Mouse (Mus musculus): ENCODE measurements around the gene Hsf2bp.
A peak's percentile ranks its signal among the peaks of the same experiment; 100 is the strongest.

The Hsf2bp gene

GRCm38 (mm10) chr17:32028301-32028700 lies 7.8 kb downstream of the Hsf2bp start:
- no peak for DNase-seq

GRCm38 (mm10) chr17:32027666-32028065 lies 8.5 kb downstream of the Hsf2bp start:
- peak; percentile 37 to 38 for DNase-seq

- DNase-seq = peak; percentile 69 to 77
Observed at GRCm38 (mm10) chr17:32025386-32025785, 10.8 kb downstream of the Hsf2bp start.

GRCm38 (mm10) chr17:32024671-32025073 lies 11.5 kb downstream of the Hsf2bp start:
- no peak for DNase-seq

GRCm38 (mm10) chr17:32023088-32023487 lies 13.1 kb downstream of the Hsf2bp start:
- DNase-seq = no peak

- no peak for DNase-seq
Observed at GRCm38 (mm10) chr17:32022551-32022950, 13.6 kb downstream of the Hsf2bp start.

DNA sequence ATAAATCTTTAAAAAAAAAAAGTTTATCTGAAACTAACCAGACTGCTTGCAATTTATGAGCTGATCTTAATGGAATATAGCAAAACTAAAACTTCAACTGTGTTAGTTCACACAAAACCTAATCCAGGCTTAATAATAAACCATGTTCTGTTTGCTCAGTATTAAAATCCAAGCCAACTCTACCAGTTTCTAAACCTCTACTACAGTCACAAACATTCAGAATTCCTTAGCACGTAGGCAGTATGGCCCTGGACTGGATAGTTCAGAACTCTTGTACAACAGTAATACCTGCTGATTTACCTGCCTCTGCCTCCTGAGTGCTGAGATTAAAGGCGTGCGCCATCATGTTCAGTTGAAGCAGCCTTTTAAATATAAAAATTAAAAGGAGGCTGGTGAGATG lies 14.2 kb downstream of the Hsf2bp start:
- DNase-seq = no peak

GRCm38 (mm10) chr17:32018127-32018894 lies 17.8 kb downstream of the Hsf2bp start:
- no peak for DNase-seq

GRCm38 (mm10) chr17:32016481-32016880 lies 19.7 kb downstream of the Hsf2bp start:
- DNase-seq = no peak

GRCm38 (mm10) chr17:32013659-32014058 lies 22.5 kb downstream of the Hsf2bp start:
- no peak for DNase-seq

- DNase-seq = no peak
Observed at GRCm38 (mm10) chr17:32012254-32012653, 23.9 kb downstream of the Hsf2bp start.

DNA sequence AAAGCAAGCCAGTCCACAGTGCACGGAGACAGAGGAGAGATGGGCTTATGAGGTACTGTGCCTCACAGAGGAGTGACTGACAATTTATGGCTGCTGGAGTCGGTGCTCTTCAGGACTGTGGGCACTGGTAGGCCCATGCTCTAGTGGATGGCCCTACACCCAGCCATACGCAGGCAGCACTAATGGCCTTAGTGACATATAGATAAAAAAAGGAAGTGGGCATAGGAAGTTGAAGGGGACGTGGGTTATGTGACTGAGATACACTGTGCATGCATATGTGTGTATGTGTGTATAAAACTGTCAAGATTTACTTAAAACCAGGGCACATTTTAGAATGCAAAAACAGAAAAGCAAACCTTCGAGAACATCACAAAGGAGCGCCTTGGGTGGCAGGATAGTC lies 24.5 kb downstream of the Hsf2bp start:
- no peak for DNase-seq

GRCm38 (mm10) chr17:32006800-32007199 lies 29.3 kb downstream of the Hsf2bp start:
- no peak for DNase-seq

DNA sequence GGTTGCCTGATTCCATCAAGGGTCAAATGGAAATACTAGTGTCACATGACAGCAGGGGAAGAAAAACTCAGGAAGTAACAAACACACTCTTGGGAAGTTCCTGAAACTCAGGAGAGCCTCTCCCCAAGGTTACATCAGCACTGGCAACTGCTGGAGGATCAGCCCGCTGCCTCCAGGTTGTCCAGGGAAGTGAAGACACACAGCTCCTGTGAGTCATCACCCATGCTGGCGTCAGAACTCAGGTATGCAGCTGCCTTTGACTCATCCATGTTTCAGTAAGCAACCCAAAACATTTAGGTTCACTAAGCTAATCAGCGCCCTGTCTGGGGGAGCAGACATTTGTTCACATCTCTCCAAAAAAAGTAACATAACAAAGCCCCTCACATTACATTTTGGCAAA lies 32.9 kb downstream of the Hsf2bp start:
- DNase-seq = no peak

DNA sequence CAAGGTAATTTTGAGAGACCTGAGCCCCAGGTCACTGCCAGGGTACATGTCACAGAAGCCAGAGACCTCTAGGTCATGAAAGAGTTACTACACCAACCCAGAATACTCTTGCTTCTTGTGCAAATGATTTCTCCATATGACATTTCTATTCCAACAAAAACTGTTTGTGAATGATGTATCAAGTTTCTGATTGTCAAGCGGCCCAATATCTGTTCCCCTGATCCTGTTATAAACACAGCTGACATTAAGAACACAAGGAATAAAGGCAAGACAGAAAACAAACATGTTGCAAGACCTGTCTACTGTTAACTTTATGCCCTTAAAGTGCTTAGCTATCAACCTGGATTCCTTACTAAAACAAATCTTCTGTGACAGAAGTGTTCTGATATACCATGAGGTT lies 37.8 kb downstream of the Hsf2bp start:
- DNase-seq = no peak

GRCm38 (mm10) chr17:31996331-31996730 lies 39.8 kb downstream of the Hsf2bp start:
- DNase-seq = no peak

DNA sequence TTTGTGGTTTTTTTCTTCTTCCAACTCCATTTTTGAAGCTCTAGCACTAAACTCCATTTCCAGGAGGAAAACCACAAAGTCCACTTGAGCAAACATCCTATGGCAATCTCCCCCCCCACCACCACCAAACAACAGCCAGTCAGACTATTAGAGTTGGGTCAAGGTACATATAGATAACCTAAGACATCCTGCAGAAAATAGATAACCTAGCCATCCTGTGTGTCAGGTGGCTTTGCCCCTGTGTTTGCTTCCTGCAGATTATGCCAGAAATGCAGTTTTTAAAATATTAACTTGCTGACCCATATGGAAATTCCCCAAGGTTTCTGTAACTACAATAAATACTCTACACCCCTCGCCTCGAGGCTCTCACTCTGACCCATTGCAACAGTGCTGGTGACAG lies 40.4 kb downstream of the Hsf2bp start:
- no peak for DNase-seq

- no peak for DNase-seq
Observed at GRCm38 (mm10) chr17:31994132-31994531, 42.0 kb downstream of the Hsf2bp start.

DNA sequence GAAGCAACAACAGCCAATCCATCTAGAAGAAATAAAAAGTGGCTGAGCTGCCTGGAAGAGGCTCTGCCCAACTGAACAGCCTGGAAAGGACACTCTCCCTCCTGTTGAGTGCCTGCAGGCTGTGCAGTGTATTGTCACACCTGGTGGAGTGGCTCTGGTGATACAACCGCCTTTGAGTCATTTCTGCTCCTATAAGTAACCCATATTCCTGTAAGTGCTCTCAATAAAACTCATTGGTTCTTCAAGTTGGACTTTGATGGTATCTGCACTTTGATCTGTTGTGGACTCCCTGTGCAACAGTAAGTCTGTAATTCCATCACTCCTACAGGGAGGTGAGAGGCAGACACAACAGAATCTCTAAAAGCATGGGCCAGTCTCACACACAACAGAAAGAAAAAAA lies 42.8 kb downstream of the Hsf2bp start:
- DNase-seq = no peak

- no peak for DNase-seq
Observed at GRCm38 (mm10) chr17:31992004-31992403, 44.1 kb downstream of the Hsf2bp start.

- no peak for DNase-seq
Observed at GRCm38 (mm10) chr17:31989035-31989434, 47.1 kb downstream of the Hsf2bp start.

DNA sequence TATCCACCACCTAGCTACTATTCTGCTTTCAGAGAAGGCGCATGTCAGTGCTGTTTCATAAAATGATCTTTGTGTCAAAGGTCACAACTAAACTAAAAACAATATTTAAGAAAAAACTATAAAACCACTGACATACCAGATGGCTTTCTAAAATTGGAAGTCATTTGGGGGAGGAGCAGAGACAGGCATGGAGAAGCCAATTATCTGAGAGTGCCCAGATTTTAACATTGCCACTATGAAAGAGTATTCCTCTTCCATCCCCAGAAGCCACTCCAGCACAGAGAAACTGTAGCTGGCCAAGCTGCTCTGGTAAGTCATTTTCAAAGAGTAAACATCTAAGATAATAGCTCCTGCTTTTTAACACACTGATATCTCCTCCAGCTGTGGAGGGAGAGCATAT lies 49.2 kb downstream of the Hsf2bp start:
- no peak for DNase-seq

DNA sequence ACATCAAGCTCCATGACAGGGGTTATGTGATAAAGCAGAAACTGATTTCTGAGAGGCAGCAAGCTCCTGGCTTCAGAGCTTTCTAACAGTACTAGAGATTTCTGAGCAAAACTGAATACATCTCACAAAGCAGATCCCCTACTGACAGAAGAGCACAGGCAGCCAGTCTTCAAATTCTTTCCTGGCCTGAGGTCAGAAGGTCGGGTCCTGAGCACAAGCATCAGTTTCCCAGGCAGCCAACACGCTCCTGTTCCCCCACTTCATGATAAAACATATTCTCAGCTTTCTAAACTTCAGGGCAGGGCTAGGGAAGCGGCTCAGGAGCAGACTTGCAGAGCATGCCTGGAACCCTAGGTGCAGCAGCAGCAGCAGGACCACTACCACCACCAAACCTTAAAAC lies 52.7 kb downstream of the Hsf2bp start:
- DNase-seq = no peak

DNA sequence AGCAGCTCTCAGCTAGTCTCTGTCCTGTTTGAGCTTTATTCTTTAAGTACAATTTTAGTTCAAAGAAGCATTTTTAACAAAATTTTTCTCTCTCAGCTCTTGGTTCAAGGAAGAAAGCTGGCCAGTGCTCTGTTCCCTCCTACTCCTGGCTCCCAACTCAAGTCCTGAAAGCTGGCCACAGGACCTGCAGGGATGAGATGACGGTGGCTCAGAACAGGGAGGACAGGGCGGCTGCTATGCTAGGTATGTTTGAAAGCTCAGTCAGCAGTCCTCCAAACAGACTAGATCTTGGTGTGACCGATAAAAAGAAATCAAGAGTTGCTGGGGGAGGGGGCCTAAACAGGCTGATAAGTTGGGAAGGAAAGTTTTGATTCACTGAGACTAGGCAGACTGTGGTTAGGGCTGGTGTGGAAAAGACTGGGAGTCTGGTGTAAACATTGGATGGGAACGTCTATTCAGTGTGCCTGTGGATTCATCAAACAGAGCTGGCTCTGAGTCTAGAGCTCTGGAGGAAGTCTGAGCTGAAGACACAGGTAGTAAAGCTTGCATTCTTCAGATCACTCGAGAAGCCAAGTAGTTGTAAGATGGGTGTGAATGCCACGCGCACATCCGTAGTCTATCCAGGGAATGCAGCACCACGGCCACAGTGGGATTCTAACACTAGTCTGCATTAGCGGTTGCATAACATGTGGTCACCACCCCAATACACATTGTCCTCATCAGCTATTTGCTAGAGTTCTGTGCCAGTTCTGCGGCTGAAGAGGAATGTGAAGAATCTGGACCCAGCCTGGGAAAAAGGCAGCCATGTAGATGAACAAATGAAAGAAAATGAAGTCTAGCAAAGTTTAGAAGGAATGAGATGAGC lies 53.6 kb downstream of the Hsf2bp start:
- DNase-seq = no peak
